Mouse (Mus musculus) gastrocnemius, postnatal 36 days (tissue): Measurements from ENCODE around the gene Zfp740. TPM values are rescaled to one million over a fixed set of nuclear protein-coding genes. Genes with fewer than 3 reads are reported as not detected.
"Not testable (repeated sequence)": the region's sequence is repeated elsewhere in the genome, so short reads cannot be mapped to it uniquely, and the experiment has no call there.

Experiments
- DNase-seq, 2 experiments: peaks; one replicate each; pipeline ENCODE4 v3.0.0; 2022
- intact Hi-C: fragments of 180-260 bp; cut with DNase I; formaldehyde crosslinking; loops from one replicate; pipeline ENCODE4 v1.15.1; 2025
- total RNA-seq, 2 experiments: library from RNA; stranded (reverse); gene quantifications; 2 replicates each; pipeline ENCODE4 v1.2.3; 2021

Zfp740 gene
- total RNA-seq, 2 experiments from 2014 or later: 24.3 to 26.6 TPM

GRCm38 (mm10) chr15:102224186-102224991, 21.3 kb downstream of the Zfp740 start:
- DNase-seq: peak; percentile 69 to 70
- intact Hi-C loops: loop anchor here (1.0 kb wide), 1 partner anchor 46 kb away; no protein-coding TSS in a partner anchor

GRCm38 (mm10) chr15:102224992-102225617, 22.1 kb downstream of the Zfp740 start:
- DNase-seq: no peak
- intact Hi-C loops: loop anchor here (1.0 kb wide), 1 partner anchor 47 kb away; no protein-coding TSS in a partner anchor

- intact Hi-C loops, DNase-seq: not testable (repeated sequence)
These were observed 22.6 kb downstream of the Zfp740 start for GRCm38 (mm10) chr15:102225619-102226018.

- no peak for DNase-seq
- intact Hi-C loops: no loop called here
These were observed 27.6 kb downstream of the Zfp740 start for GRCm38 (mm10) chr15:102230408-102231321.

- no peak for DNase-seq
- intact Hi-C loops: no loop called here
These were observed 28.7 kb downstream of the Zfp740 start, which contains the start of gene Itgb7 for GRCm38 (mm10) chr15:102231748-102232147. TSS of gene Itgb7 (minus strand) at chr15:102231944.

GRCm38 (mm10) chr15:102232764-102233163, 29.7 kb downstream of the Zfp740 start:
- intact Hi-C loops: no loop called here
- DNase-seq: no peak

GRCm38 (mm10) chr15:102233896-102234295, 30.8 kb downstream of the Zfp740 start:
- intact Hi-C loops: no loop called here

GRCm38 (mm10) chr15:102235371-102236027, 32.5 kb downstream of the Zfp740 start:
- intact Hi-C loops: no loop called here
- no peak for DNase-seq

More at GRCm38 (mm10) chr15:102233896-102234295, 30.8 kb downstream of the Zfp740 start:
- DNase-seq: no peak

GRCm38 (mm10) chr15:102238543-102239259, 35.7 kb downstream of the Zfp740 start:
- intact Hi-C loops: loop anchor here (2.0 kb wide), 1 partner anchor 78 kb away; no protein-coding TSS in a partner anchor
- no peak for DNase-seq

GRCm38 (mm10) chr15:102239260-102239590, 36.2 kb downstream of the Zfp740 start:
- intact Hi-C loops: loop anchor here (2.0 kb wide), 1 partner anchor 78 kb away; no protein-coding TSS in a partner anchor
- DNase-seq: peak; percentile 77 to 78

GRCm38 (mm10) chr15:102239851-102240250, 36.8 kb downstream of the Zfp740 start:
- DNase-seq: no peak
- intact Hi-C loops: loop anchor here (2.0 kb wide), 1 partner anchor 77 kb away; no protein-coding TSS in a partner anchor

- intact Hi-C loops: no loop called here
- no peak for DNase-seq
These were observed 37.6 kb downstream of the Zfp740 start for GRCm38 (mm10) chr15:102240607-102241006.

- intact Hi-C loops: no loop called here
- DNase-seq: no peak
These were observed 39.6 kb downstream of the Zfp740 start for GRCm38 (mm10) chr15:102242404-102243228.

- intact Hi-C loops: no loop called here
These were observed 40.5 kb downstream of the Zfp740 start for GRCm38 (mm10) chr15:102243229-102244190.

GRCm38 (mm10) chr15:102244306-102245191, 41.5 kb downstream of the Zfp740 start:
- intact Hi-C loops: no loop called here
- peak in 1 of 2 experiments; percentile 48 for DNase-seq

More at GRCm38 (mm10) chr15:102243229-102244190, 40.5 kb downstream of the Zfp740 start:
- DNase-seq: peak; percentile 57 to 61

- intact Hi-C loops: no loop called here
- peak in 1 of 2 experiments; percentile 40 for DNase-seq
These were observed 42.4 kb downstream of the Zfp740 start for GRCm38 (mm10) chr15:102245461-102245881.
